Mouse (Mus musculus) cerebellum, postnatal 36 days (tissue): Measurements from ENCODE around the gene Hist1h4d.
"Not testable (repeated sequence)": the region's sequence is repeated elsewhere in the genome, so short reads cannot be mapped to it uniquely, and the experiment has no call there.

ENCODE experiments used
- DNase-seq, 2 experiments: peaks; one replicate each; pipeline ENCODE4 v3.0.0; 2021 to 2022; ENCODE audit warnings: mixed read lengths in 2 of 2

Gene Hist1h4d

DNA sequence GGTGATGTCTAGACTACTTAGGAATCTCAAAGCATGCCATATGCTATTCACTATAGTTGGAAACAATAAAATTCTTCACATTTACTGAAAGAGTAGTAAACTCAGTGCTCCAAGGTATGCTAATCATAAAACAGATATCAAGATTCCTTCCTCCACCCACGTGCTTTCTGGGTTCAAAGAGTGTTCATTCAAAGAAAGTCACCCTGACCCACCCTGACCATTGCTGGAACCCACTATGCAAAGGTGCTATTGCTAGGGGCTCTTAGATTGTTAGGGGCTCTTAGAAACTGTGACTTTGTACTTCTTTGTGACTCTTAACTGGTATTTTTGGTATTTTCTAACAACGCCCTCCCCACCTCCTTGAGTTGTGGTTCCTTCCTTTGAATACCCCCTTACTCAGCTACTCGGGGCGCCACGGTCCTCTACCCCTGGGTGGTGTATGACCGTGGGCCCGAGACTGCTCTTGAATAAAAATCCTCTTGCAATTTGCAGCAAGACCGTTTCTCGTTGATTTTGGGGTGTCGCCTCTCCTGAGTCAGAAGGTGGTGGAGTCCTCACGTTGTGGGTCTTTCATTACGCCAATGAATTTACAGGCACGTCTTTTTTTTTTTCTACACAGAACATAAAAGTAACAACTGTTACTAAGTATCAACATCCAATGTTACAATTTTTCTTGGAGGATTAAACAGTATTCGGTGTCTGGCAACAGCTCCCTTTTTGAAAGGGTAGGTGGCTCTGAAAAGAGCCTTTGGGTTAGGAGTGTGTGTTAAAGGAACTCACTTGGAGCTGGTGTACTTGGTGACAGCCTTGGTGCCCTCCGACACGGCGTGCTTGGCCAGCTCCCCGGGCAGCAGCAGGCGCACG lies 8.1 kb upstream of the Hist1h4d start:
- not testable (repeated sequence) for DNase-seq

DNA sequence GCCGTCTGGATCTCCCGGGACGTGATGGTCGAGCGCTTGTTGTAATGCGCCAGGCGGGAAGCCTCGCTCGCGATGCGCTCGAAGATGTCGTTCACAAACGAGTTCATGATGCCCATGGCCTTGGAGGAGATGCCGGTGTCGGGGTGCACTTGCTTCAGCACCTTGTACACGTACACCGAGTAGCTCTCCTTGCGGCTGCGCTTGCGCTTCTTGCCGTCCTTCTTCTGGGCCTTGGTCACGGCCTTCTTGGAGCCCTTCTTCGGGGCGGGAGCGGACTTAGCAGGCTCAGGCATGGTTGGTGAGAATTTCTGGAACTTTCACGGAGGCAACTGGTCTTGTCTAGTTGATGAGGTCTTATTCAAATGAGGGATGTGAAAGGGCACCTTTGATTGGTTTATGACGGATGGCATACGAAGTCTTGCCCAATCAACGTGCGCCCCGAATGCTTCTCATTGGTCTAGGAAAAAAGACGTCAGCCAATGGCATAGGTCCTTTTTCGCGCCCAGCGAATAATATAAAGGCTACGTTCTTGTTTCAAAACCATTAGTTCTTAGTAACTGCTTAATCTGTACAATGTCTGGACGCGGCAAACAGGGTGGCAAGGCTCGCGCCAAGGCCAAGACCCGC lies 7.4 kb upstream of the Hist1h4d start, which contains the start of the genes Hist1h2bf and Hist1h2ad:
Gene Hist1h2bf, minus strand, starts transcription at position 299 of the 627 bp plus-strand sequence.
Gene Hist1h2ad, plus strand, starts transcription at position 484 of the 627 bp plus-strand sequence.
- DNase-seq: peak; percentile 67 to 82

DNA sequence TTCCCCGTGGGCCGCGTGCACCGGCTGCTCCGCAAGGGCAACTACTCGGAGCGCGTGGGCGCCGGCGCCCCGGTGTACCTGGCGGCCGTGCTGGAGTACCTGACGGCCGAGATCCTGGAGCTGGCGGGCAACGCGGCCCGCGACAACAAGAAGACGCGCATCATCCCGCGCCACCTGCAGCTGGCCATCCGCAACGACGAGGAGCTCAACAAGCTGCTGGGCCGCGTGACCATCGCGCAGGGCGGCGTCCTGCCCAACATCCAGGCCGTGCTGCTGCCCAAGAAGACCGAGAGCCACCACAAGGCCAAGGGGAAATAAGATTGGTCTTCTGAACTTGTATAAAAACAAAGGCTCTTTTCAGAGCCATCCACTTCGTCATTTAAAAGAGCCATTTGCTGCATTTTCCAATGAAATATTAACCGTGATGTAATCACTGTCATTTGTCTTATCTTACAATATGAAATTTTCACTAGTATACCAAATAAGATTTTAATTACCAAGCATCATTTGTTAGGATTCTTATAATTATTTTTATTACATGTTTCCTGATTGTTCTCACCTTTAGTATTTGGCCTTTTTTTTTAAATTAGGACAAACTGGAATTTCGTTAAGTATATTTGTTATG lies 6.7 kb upstream of the Hist1h4d start:
- DNase-seq: not testable (repeated sequence)

DNA sequence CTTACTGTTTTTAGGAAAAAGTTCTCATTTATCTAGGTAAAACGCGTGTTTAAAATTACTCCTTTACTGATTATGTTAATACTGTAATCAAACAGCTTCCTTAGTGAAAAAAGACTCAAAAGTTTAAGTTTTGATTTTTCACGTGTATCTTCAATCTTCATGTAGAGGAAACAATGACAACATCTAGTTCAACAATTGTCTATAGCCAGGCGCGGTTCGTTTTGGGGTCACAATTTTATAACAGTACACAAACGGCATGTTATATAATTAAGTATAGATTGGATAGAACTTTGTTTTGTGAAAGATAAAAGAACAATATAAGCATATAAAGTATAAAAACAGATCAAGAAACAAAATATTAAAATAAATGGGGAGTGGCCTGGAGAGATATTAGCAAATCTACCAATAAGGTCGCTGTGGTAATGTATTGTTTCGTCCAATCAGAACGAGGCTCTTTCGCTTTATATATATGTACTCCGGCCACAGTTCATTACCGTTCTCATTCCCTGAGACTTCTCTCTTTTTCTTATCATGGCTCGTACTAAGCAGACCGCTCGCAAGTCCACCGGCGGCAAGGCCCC lies 6.0 kb upstream of the Hist1h4d start, which contains the start of gene Hist1h3d:
Gene Hist1h3d, plus strand, starts transcription at position 493 of the 581 bp plus-strand sequence.
- DNase-seq: peak in 1 of 2 experiments; percentile 39

DNA sequence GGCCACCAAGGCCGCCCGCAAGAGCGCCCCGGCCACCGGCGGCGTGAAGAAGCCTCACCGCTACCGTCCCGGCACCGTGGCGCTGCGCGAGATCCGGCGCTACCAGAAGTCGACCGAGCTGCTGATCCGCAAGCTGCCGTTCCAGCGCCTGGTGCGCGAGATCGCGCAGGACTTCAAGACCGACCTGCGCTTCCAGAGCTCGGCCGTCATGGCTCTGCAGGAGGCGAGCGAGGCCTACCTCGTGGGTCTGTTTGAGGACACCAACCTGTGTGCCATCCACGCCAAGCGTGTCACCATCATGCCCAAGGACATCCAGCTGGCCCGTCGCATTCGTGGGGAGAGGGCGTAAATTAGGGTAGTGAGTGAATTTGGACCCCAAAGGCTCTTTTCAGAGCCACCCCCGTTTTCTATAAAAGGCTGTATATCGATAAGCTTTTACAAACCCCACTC lies 5.5 kb upstream of the Hist1h4d start:
- not testable (repeated sequence) for DNase-seq

DNA sequence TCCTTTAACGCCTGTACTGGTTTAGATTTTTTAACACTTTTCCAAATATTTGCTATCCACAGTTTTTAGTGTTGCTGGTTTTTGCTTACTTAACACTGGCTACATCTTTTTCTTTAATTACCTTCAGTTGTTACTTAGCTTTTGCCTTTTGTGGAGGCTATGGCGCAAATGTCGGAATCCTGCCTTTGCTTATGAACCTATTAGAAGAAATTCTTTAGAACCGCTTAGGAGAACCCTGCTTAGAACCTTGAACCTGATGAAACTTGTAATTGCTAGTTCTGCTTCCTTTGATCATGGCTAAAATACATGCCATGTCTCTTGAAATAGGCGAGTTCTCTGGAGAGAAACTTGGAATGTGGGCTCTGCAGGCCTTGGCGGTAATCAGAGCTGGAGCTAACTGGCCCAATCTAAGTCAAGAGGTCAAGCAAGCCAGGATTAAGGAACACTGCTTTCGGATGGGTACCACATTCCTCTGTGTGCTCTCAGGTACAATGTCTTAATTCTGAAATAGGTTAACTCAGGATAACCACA lies 5.0 kb upstream of the Hist1h4d start:
- DNase-seq: no peak

DNA sequence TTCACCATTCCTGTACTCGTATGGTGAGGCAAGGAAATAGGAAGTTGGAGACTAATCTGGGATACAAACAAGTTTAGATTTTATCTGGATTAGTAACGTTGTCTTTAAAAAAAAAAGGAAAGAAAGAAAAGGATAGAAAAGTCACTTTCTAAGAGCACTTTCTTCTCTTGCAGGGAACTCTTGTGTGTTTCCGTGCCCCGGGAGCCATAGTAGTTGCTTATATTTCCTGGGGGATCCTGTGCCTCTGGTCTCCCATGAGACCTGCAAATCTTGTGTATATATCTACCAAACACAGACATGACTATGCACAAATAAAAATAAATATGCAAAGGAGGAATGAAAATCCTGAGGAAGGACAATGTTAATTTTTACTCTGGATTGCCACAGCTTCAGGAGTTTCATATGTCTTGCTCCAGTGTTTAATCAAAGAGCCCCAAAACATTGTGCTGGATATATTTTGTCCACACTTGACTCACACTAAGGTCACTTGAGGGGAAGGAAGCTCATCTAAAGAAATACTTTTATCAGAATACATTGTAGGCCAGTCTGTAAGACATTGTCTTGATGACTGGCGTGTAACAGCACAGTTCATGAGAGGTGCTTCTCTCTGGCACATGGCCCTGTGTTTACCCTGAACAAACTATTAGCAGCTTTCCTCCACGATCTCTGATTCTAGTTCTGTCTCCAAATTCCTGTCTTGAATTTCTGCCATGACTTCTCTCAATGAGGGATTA lies 4.3 kb upstream of the Hist1h4d start:
- no peak for DNase-seq

DNA sequence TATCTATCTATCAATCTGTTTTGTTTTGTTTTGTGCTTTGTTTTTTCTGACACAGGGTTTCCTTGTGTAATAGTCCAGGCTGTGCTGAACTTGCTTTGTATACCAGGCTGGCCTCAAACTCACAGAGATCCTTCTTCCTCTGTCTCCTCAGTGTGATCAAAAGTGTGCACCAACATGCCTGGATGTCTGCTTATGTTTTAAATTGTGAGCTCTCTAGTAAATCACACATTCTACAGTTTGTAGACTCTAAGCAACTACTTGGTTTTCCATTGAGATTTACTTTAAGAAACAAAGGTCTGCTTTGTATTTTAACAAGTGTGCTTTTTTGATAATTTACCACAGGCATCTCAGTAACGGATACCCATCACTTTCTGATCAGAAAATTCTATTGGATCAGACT lies 3.6 kb upstream of the Hist1h4d start:
- no peak for DNase-seq

DNA sequence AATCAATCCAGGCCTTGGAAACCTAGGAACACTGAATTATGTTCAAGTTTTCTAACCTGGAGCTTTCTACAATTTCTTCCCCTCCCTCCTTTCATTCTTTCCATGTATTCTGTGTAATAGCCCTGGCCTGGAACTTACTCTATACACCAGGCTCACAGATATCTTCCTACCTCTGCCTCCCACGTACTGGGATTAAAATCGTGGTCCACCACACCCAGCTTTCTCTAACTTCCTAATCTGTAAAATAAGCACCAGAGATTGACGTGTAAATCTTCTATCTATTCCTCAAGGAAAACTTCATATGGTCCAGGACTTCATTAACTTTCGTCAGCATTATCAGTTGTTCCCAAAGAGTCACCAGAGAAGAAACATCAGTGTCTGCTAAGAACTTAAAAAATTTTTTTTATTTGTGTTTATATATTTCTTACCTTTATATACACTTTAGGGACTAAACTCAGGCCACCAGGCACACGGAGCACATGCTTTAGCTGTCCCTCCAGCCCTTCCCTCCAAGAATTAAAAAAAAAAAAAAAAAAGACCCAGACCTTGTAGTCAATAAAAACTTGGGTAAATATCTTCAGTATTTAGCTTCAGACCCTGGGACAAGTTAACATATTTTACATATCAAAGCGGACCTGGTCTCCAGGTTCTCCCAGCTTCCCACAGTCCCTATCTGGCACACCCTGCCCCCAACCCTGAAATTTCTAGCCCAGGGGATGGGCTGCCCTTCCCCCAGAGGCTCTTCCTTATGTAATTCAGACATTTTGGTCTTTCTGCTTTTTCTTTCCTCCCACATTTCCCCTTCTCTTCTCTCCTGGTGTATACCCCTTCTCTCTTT lies 1.0 kb downstream of the Hist1h4d start:
- no peak for DNase-seq

DNA sequence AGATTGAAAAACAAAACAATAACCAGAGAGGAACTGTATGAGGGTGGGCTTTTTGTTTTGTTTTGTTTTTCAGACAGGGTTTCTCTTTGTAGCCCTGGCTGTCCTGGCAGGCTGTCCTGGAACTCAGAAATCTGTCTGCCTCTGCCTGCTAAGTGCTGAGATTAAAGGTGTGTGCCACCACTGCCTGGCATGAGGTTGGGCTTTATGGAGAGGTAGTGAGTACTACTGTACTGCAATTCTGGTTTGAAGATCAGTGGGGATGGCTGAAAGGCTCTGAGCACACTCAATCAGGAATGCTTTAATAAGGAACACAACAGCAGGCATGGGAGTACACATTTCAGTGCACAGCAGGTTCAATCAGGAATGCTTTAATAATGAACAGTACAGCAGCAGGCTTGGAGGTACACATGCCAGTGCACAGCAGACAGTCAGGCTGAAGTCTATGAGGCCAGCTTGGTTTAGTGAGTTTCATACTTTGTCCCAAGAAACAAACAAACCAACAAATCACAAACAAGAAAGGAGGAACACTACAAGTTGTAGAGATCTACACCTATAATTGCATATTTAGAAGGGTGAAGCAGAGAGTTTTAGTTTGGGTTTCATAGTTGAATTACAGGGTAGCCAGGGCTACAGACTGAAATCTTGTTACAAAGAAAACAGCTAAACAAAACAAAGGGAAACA lies 2.1 kb downstream of the Hist1h4d start:
- DNase-seq: no peak

DNA sequence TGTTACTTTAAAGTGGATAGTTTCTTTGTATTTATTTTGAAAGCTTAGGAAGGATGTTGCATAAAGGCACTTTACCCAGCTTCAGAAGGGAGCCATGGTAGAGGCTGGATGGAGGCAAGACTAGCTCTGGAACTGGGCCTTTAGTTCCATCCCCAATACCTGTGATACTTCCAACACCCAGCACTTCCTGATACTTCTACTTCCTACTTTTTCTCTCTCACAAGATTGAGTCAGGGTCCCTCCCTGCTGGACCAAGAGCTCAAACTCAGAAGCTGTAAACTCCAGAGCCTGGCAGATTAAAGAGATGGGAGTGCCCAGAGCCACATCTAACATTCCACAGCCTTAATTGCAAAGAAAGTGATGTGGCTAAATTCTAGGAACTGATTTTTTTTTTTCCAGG lies 2.9 kb downstream of the Hist1h4d start:
- no peak for DNase-seq

DNA sequence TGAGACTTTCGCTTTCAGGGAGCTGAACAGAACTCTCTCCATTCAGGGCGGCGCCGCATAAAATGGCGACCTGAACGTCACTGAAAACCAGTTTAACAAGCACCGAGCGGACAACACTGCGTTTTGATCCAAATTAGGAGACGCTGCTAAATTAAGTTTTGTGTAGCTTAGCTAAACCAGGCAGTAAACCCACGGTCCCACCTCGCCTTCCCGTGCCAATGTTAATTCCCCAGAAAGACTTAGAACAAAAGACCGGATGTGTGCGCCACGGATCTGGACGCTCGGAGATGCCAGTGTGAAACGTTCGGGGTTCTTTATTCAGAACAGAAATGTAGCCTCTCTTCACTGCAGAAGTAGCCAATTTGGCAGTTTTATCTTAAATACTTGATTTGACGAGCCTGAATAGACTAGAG lies 3.6 kb downstream of the Hist1h4d start:
- DNase-seq: peak; percentile 47 to 57

DNA sequence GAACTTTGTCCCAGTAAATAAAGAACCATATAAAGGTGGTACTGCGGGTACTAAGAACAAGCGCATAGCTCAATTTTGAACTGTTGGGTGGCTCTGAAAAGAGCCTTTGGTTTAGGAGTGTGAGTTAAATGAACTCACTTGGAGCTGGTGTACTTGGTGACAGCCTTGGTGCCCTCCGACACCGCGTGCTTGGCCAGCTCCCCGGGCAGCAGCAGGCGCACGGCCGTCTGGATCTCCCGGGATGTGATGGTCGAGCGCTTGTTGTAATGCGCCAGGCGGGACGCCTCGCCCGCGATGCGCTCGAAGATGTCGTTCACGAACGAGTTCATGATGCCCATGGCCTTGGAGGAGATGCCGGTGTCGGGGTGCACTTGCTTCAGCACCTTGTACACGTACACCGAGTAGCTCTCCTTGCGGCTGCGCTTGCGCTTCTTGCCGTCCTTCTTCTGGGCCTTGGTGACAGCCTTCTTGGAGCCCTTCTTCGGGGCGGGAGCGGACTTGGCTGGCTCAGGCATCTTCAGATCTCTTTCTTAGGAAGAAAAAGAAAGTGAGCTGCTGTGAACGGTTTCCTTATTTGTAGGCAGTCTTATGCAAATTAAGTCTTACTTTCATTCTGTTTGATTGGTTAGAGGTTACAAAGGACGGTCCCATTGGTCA lies 4.2 kb downstream of the Hist1h4d start:
- peak; percentile 44 to 65 for DNase-seq

DNA sequence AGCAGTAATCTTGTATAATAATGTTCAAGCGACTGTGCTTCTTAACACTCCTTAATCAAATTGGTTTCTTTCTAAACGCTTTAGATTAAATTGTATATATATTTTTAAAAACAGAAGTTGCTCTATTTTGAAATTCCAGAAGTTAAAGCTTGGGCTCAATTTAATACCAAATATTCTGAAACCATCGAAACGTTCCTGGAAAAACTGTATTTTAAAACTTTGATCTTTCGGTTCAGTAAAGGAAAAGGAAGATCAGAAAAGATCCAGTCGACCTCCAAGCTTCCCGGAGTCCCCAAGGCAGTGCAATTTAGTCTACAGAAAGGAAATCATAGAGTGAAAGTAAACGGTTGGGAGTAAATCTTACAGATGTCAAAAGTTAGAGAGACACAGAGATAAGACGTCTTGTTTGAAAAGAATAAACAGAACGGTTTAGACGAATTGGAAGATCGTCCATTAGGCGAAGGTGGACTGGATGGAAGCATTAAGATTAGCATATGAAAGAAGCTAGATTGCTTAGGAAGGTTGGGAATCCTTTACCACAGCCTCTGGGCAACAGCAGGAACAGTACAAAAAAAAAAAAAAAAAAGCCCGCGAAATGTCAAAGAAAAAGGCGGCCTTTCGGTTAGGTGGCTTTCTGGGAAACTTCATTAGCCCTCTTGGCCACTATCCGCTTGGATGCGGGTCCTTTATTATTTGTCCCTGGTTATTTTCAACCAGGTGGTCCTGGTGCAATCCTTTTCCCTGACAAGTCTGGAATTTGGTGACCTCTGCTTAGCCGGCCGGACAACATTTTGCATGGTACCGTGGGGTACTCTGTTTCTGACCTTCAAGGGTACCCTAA lies 4.9 kb downstream of the Hist1h4d start:
- DNase-seq: no peak

DNA sequence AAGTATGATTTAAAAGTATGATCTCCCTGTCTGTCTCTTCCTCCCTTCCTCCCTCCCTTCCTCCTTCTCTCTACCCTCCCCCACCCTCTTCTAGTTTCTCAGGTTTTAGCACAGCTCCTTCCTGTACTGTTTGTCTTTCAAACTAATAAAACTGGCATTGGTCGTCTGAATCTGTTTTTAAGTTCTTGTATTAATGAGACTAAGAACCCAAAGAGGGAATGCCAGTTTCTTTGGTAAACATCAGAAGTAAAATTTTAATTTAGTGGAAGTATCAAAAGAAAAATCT lies 5.5 kb downstream of the Hist1h4d start:
- no peak for DNase-seq

DNA sequence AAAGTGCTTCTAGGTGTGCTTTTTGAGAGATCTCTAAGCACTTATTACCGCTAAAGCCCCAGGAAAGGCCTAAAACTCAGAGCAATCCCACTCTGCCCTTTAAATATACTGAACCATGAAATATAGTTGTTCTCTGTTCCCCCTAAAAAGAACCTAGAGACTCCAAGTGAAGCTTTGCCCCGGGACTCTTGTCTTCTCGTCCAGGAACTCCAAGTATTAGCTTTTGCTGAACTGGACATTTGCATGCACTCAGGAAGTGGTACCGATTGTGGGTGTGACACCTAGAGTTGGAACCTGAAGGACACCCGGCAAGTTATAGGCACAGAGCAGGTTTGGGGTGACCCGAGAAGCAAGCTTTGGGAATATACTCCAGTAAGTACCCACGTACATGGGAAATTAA lies 9.8 kb downstream of the Hist1h4d start:
- no peak for DNase-seq

DNA sequence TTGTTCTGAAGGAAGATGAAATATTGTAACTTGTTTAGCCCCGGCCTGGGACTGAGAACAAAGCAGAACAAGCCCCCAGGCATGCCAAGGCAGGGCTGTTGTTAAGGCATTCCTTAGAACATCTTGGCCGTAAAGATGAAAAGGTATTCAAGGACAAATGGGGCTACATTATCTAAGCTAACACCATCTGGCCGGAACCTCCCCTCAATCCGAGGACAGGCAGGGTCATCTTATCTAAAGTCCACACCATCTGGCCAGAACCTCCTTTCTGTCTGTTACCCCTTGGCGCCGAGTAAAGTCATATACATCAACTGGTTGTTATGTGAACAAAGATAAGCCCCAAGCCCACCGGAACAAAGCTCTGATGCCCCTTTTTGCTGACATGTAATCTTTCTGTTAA lies 10.5 kb downstream of the Hist1h4d start:
- not testable (repeated sequence) for DNase-seq

DNA sequence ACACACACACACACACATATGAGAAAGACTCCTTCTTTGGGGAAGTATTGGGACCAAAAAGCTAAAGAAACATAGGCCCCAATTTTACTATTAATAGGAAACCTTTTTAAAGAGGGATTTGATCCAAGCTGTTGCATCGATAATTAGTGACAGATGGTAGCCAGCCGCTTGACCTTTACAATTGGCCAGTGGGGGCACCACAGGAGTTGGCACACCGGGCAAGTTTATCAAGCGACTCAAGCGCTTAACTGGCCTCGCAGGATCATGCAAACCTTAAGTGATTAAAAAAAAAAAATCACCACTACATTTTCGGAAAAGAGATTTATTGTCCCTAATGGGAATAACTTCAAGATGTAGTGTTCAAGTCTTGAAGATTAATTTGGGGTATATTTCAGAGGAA lies 11.2 kb downstream of the Hist1h4d start:
- peak; percentile 63 to 66 for DNase-seq
